Mouse (Mus musculus): ENCODE data around the gene Abhd8. TPM values are rescaled to one million over a fixed set of nuclear protein-coding genes. Genes with fewer than 3 reads are reported as not detected.

Gene Abhd8
- polyA plus RNA-seq, 1 experiment from 2014 or later, result 95.7 TPM

Other genes starting within 250 kb of the Abhd8 start
- gene Myo9b, start 190.9 kb downstream of the Abhd8 start, polyA plus RNA-seq (2015; fragmentation: Nextera tagmentation; extraction: Ambion mirVana), result 18.3 and 20.6 TPM in 2 replicates
- gene Haus8, start 190.7 kb downstream of the Abhd8 start, polyA plus RNA-seq (2015; fragmentation: Nextera tagmentation; extraction: Ambion mirVana), result 55.3 and 56.9 TPM in 2 replicates
- gene Use1, start 96.8 kb downstream of the Abhd8 start, polyA plus RNA-seq (2015; fragmentation: Nextera tagmentation; extraction: Ambion mirVana), result 95.8 and 99.4 TPM in 2 replicates
- 3.6 and 4.5 TPM in 2 replicates for gene Ocel1, start 92.4 kb downstream of the Abhd8 start, polyA plus RNA-seq (2015; fragmentation: Nextera tagmentation; extraction: Ambion mirVana)
- 11.6 and 12.9 TPM in 2 replicates for gene Nr2f6, start 81.7 kb downstream of the Abhd8 start, polyA plus RNA-seq (2015; fragmentation: Nextera tagmentation; extraction: Ambion mirVana)
- 3.7 and 4.2 TPM in 2 replicates for gene Ushbp1, start 67.9 kb downstream of the Abhd8 start, polyA plus RNA-seq (2015; fragmentation: Nextera tagmentation; extraction: Ambion mirVana)
- gene Babam1, start 66.8 kb downstream of the Abhd8 start, polyA plus RNA-seq (2015; fragmentation: Nextera tagmentation; extraction: Ambion mirVana), result 99.2 and 101 TPM in 2 replicates
- 30.9 and 32.3 TPM in 2 replicates for gene Ankle1, start 57.6 kb downstream of the Abhd8 start, polyA plus RNA-seq (2015; fragmentation: Nextera tagmentation; extraction: Ambion mirVana)
- gene Mrpl34, start 1.3 kb upstream of the Abhd8 start, polyA plus RNA-seq (2015; fragmentation: Nextera tagmentation; extraction: Ambion mirVana), result 212 and 245 TPM in 2 replicates
- 185 and 193 TPM in 2 replicates for gene Dda1, start 5.5 kb upstream of the Abhd8 start, polyA plus RNA-seq (2015; fragmentation: Nextera tagmentation; extraction: Ambion mirVana)
- 4.0 and 4.5 TPM in 2 replicates for gene Ano8, start 22.3 kb upstream of the Abhd8 start, polyA plus RNA-seq (2015; fragmentation: Nextera tagmentation; extraction: Ambion mirVana)
- gene Gtpbp3, start 24.4 kb upstream of the Abhd8 start, polyA plus RNA-seq (2015; fragmentation: Nextera tagmentation; extraction: Ambion mirVana), result 13.4 TPM in 2 replicates
- 13.6 and 14.0 TPM in 2 replicates for gene Plvap, start 48.1 kb upstream of the Abhd8 start, polyA plus RNA-seq (2015; fragmentation: Nextera tagmentation; extraction: Ambion mirVana)
- gene Ccdc194, start 62.1 kb upstream of the Abhd8 start, polyA plus RNA-seq (2015; fragmentation: Nextera tagmentation; extraction: Ambion mirVana), result 0.09 and 0.13 TPM in 2 replicates
- 7.6 and 8.3 TPM in 2 replicates for gene Bst2, start 73.8 kb upstream of the Abhd8 start, polyA plus RNA-seq (2015; fragmentation: Nextera tagmentation; extraction: Ambion mirVana)
- gene Mvb12a, start 79.3 kb upstream of the Abhd8 start, polyA plus RNA-seq (2015; fragmentation: Nextera tagmentation; extraction: Ambion mirVana), result 52.9 and 55.3 TPM in 2 replicates
- not detected in 2 replicates for gene Tmem221, start 95.2 kb upstream of the Abhd8 start, polyA plus RNA-seq (2015; fragmentation: Nextera tagmentation; extraction: Ambion mirVana)
- 0.06 TPM in 1 of 2 replicates, not detected in the other for gene Nxnl1, start 102.9 kb upstream of the Abhd8 start, polyA plus RNA-seq (2015; fragmentation: Nextera tagmentation; extraction: Ambion mirVana)
- 59.9 and 61.0 TPM in 2 replicates for gene Slc27a1, start 105.2 kb upstream of the Abhd8 start, polyA plus RNA-seq (2015; fragmentation: Nextera tagmentation; extraction: Ambion mirVana)
- 201 and 206 TPM in 2 replicates for gene Pgls, start 128.5 kb upstream of the Abhd8 start, polyA plus RNA-seq (2015; fragmentation: Nextera tagmentation; extraction: Ambion mirVana)
- 5.1 and 6.2 TPM in 2 replicates for gene Fam129c, start 134.0 kb upstream of the Abhd8 start, polyA plus RNA-seq (2015; fragmentation: Nextera tagmentation; extraction: Ambion mirVana)
- 37.5 and 39.9 TPM in 2 replicates for gene Colgalt1, start 147.3 kb upstream of the Abhd8 start, polyA plus RNA-seq (2015; fragmentation: Nextera tagmentation; extraction: Ambion mirVana)
- gene Unc13a, start 208.1 kb upstream of the Abhd8 start, polyA plus RNA-seq (2015; fragmentation: Nextera tagmentation; extraction: Ambion mirVana), result 13.0 and 15.8 TPM in 2 replicates
- gene Jak3, start 212.6 kb upstream of the Abhd8 start, polyA plus RNA-seq (2015; fragmentation: Nextera tagmentation; extraction: Ambion mirVana), result 1.6 and 1.7 TPM in 2 replicates
- 0.47 TPM in 1 of 2 replicates, not detected in the other for gene Insl3, start 225.6 kb upstream of the Abhd8 start, polyA plus RNA-seq (2015; fragmentation: Nextera tagmentation; extraction: Ambion mirVana)
- 0.33 and 0.44 TPM in 2 replicates for gene B3gnt3, start 238.1 kb upstream of the Abhd8 start, polyA plus RNA-seq (2015; fragmentation: Nextera tagmentation; extraction: Ambion mirVana)